Mouse (Mus musculus): ENCODE measurements at regions not wholly inside any gene's neighbourhood (a gene's known extent, or its start where the extent isn't known, plus 50 kb on each side); places are given as distances from the start of the nearest gene placed in this dataset.
A peak's percentile ranks its signal among the peaks of the same experiment; 100 is the strongest.

- DNase-seq (ENCODE audit: low read depth, low spot score): no peak
Measured at GRCm38 (mm10) chr3:51087076-51087475, 137.2 kb upstream of the Noct start.

DNA sequence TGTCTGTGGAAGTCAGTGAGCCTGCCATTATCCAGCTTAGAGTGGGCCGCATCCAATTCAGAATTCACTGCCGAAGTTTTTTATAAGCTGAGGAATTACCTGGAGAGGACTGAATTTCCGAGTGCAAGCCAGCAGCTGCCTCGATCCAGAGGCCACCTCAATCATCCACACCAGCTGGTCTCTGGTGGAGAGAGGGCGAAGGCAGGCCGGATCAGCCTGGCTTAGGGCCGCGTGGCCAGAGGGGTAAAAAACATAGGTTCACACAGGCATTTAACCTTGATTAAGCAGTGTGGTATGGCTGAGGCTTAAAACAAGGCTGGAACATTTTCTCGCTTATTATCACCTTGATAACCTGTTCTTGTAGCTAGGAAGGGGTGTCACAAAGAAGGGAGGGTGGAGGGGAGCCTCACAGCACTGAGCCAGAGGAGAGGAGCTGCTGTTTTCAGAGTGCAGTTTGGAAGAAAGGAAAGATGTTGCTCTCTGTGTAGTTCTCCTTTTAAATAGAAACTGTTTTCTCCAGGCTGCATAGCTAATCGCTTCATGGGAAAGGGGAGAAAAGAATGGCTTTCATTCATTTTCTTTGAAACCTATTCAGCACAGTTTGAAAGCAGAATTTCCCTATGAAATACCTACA lies 135.1 kb upstream of the Noct start:
- no peak for DNase-seq (ENCODE audit: low read depth, low spot score)

- peak; percentile 54 for DNase-seq (ENCODE audit: low read depth, low spot score)
Measured at GRCm38 (mm10) chr3:51091478-51091877, 132.8 kb upstream of the Noct start.

- DNase-seq (ENCODE audit: low read depth, low spot score): no peak
Measured at GRCm38 (mm10) chr3:51092079-51093028, 131.9 kb upstream of the Noct start.

DNA sequence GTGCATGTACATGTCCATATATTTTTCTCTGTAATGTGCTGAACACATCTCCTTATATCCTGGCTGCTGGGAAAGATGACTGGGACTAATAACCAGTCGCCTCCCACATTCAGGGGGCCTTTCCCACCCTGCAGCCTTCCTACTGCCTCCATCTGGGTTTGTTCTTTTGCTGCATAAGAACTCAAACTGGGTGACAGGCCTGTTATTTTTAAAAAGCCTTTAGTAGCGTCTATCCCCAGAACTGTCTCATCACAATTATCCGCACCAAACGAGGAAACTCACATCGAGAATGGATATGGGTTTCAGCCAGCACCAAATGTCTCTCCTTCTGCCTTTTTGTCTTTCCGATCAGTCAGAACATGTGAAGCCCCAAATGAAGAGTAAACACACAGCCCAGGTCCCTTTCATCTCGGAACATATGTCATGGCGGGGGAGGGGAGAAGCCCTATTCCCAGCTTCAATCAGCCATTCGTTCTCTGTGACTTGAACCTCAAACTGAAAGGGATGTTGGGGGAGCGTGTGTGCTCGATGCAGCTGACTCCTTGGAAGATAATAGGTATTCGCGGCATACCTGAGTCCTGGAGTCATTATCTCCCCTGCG lies 128.3 kb upstream of the Noct start:
- DNase-seq (ENCODE audit: low read depth, low spot score): no peak

- DNase-seq (ENCODE audit: low read depth, low spot score): no peak
Measured at GRCm38 (mm10) chr3:51096545-51096944, 127.7 kb upstream of the Noct start.

GRCm38 (mm10) chr3:51097362-51097761 lies 126.9 kb upstream of the Noct start:
- no peak for DNase-seq (ENCODE audit: low read depth, low spot score)

- DNase-seq (ENCODE audit: low read depth, low spot score): no peak
Measured at GRCm38 (mm10) chr3:51099966-51100365, 124.3 kb upstream of the Noct start.

- DNase-seq (ENCODE audit: low read depth, low spot score): no peak
Measured at GRCm38 (mm10) chr3:51108639-51109202, 115.5 kb upstream of the Noct start.

- no peak for DNase-seq (ENCODE audit: low read depth, low spot score)
Measured at GRCm38 (mm10) chr3:51111241-51111640, 113.0 kb upstream of the Noct start.

DNA sequence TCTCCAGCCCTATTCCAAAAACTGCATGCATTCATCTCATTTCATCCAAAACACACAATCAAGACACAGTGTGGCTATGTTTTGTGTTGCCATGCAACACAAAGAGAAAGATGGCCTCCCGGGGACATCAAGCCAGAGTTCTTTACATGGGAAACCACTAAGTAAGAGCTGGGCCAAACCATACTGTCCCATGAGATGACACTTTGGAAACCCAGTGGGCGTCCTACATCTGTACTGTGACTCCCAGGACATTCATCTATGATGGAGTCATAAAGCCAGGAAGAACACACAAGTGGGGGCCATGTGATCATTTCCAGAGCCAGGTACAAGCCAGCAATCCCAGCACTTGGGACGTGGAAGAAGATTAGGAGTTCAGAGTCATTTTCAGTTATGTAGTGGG lies 111.9 kb upstream of the Noct start:
- no peak for DNase-seq (ENCODE audit: low read depth, low spot score)

GRCm38 (mm10) chr3:51115921-51116320 lies 108.3 kb upstream of the Noct start:
- DNase-seq (ENCODE audit: low read depth, low spot score): no peak

- DNase-seq (ENCODE audit: low read depth, low spot score): no peak
Measured at GRCm38 (mm10) chr3:51118706-51119105, 105.5 kb upstream of the Noct start.

GRCm38 (mm10) chr3:51120522-51120921 lies 103.7 kb upstream of the Noct start:
- DNase-seq (ENCODE audit: low read depth, low spot score): no peak

GRCm38 (mm10) chr3:51121703-51122540 lies 102.3 kb upstream of the Noct start:
- peak; percentile 36 for DNase-seq (ENCODE audit: low read depth, low spot score)

DNA sequence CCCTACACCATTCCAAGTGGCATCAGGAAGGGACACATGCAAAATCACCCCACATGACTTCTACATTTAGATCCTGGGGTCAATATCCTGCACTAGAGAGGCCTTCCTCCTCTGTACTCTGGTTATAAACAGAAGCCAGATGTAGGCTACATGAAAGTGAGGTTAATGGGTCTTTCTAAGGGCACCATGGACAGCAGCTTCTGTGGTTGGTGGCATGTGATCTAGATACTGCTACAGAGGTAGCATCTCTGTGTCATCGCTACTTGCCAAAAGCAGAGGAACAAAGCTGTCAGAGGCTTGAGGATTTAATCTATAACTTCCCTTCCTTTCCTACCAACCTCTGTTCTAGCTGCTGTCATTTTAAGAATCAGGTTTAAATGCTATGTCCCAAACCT lies 101.7 kb upstream of the Noct start:
- no peak for DNase-seq (ENCODE audit: low read depth, low spot score)

- no peak for DNase-seq (ENCODE audit: low read depth, low spot score)
Measured at GRCm38 (mm10) chr3:51127875-51128274, 96.4 kb upstream of the Noct start.

DNA sequence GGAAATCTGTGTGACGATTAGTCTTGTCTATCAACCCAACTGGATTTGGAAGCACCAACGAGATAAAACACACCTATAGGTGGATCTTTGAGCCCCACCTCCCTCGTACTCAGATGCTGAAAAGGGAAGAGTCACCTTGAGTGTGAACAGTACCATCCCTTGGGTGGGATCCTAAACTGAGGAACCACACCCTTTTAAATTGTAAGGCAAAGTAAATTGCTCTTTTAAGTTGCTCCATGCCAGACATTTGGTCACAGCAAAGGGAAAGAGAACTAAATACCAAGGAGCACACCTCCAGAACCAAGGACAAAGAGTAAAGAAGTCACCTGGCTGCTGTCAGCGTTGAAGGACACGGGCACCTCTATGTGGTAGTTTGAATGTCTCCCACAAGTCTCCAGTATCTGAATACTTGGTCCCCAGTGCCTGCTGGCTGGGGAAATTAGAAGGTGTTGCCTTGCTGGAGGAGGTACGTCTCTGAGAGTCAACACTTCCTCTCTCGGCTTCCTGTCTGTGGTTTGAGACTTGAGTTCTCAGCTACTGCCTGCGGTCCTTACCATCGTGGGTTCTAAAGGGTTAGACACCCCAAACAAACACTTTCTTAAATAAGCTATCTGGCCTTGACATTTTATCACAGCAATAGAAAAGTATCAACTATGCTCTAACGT lies 95.6 kb upstream of the Noct start:
- no peak for DNase-seq (ENCODE audit: low read depth, low spot score)

DNA sequence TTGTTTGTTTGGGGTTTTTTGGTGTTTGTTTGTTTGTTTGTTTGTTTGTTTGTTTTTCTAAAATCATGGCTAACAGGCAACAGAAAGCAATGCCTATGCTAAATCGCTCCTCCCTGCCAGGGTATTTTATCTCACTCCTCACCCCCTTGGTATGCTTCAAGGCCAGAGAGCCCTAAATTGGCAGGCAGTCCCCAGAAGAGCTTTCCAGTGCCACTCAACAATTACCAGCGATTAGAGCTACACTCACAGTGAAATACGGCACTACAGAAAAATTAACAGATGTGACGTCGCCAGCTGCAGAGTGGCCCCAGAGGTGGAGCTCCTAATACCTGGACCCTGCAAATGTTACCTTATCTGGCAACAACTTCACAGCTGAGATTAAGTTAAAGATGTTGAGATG lies 93.5 kb upstream of the Noct start:
- no peak for DNase-seq (ENCODE audit: low read depth, low spot score)

DNA sequence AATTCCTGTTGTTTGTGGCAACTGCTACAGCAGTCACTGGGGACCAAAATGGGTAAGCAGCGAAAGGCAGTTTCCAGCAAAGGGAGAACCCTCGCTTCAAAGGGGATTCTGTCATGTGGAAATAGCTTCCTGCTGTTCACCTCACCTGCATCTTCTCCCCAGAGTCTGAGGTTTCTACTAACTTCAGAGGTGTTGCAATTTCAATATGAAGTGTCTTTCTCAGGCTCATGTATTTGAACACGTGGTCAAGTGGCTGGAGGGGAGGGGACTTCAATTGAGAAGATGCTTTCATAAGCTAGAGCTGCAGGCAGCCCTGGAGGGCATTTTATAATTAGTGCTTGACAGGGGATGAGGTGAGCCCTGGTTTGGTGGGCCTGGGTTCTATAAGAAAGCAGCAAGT lies 92.9 kb upstream of the Noct start:
- no peak for DNase-seq (ENCODE audit: low read depth, low spot score)

DNA sequence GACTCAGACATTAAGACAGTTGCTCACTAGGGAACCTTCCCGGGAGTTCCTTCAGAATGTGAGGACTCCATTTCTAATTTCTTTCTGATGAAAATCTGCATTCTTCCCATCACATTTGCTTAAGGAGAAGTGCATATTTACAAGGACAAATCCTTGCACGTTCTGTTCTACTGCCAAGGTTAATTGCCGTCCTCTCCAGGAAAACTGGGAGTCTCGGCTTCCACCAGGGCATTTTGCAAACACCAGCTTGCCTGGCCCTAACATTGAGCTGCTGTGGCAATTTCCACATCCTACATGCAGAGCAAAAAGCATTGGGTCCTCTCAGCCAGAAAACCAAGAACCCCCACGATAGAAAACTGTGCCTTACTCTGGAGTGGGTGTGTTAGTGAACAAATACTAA lies 91.5 kb upstream of the Noct start:
- no peak for DNase-seq (ENCODE audit: low read depth, low spot score)
